Mouse (Mus musculus) ES-E14 (cell line): ENCODE data around the gene Rab17.

ENCODE experiments used
- CHD2 ChIP-seq: IDR thresholded peaks from 2 replicates; pipeline ENCODE4 v1.6.1; 2014; ENCODE audit warnings: mild to moderate bottlenecking, low read depth, low read length, inconsistent platforms
- MAFK ChIP-seq: IDR thresholded peaks from 2 replicates; pipeline ENCODE4 v1.6.1; 2014; ENCODE audit warnings: mild to moderate bottlenecking, low read depth, low read length, inconsistent platforms; ENCODE audit not compliant: insufficient read depth
- ZNF384 ChIP-seq: IDR thresholded peaks from 2 replicates; pipeline ENCODE4 v1.6.1; 2012; ENCODE audit warnings: low read depth, low read length, inconsistent platforms

GRCm38 (mm10) chr1:90913231-90913630, 56.2 kb downstream of the Rab17 start:
- no peak for TF ChIP-seq MAFK
- TF ChIP-seq CHD2, result no peak
- no peak for TF ChIP-seq ZNF384
